Mouse (Mus musculus) embryonic facial prominence, embryonic 13.5 days (tissue): ENCODE data around the gene Ccdc86. TPM values are rescaled to one million over a fixed set of nuclear protein-coding genes. Genes with fewer than 3 reads are reported as not detected.

Experiments used
- ATAC-seq: fragments of 200-750 bp; cut with Nextera tagmentation; 2 replicates; pipeline ENCODE4 v1.8.0; 2017; ENCODE audit warnings: low read depth; ENCODE audit not compliant: insufficient number of reproducible peaks, insufficient read depth, low FRiP score, low TSS enrichment
- H3K27ac ChIP-seq: fragments of 300-500 bp; sonication (generic); 2 replicates; pipeline ENCODE4 v1.5.1; 2015; ENCODE audit warnings: moderate library complexity, mild to moderate bottlenecking, inconsistent platforms
- H3K27me3 ChIP-seq: fragments of 300-500 bp; sonication (generic); 2 replicates; pipeline ENCODE4 v1.6.1; 2015; ENCODE audit warnings: mild to moderate bottlenecking, inconsistent platforms
- H3K36me3 ChIP-seq: fragments of 300-500 bp; sonication (generic); 2 replicates; pipeline ENCODE4 v1.6.1; 2015; ENCODE audit warnings: mild to moderate bottlenecking, inconsistent platforms
- H3K4me1 ChIP-seq: fragments of 300-500 bp; sonication (generic); 2 replicates; pipeline ENCODE4 v1.6.1; 2015; ENCODE audit warnings: inconsistent platforms
- H3K4me2 ChIP-seq: fragments of 300-500 bp; sonication (generic); 2 replicates; pipeline ENCODE4 v1.6.1; 2015; ENCODE audit warnings: moderate library complexity, mild to moderate bottlenecking, inconsistent platforms
- H3K4me3 ChIP-seq: fragments of 300-500 bp; sonication (generic); 2 replicates; pipeline ENCODE4 v1.5.1; 2015; ENCODE audit warnings: mild to moderate bottlenecking, inconsistent platforms
- H3K9ac ChIP-seq: fragments of 300-500 bp; sonication (generic); 2 replicates; pipeline ENCODE4 v1.6.1; 2015; ENCODE audit warnings: mild to moderate bottlenecking, inconsistent platforms
- H3K9me3 ChIP-seq: fragments of 300-500 bp; sonication (generic); 2 replicates; pipeline ENCODE4 v1.6.1; 2016; ENCODE audit warnings: inconsistent platforms
- WGBS: fragments of 180-500 bp; shearing (Covaris S2); methylation state at CpG from one replicate; pipeline ENCODE4 v1.1.7; 2015; ENCODE audit warnings: mixed read lengths; 5-methylcytosine and 5-hydroxymethylcytosine counted together
- polyA plus RNA-seq: library from polyadenylated mRNA; unstranded; fragments of >200 nt; fragmentation: Nextera tagmentation; extraction: Ambion mirVana; gene quantifications from 2 replicates; pipeline ENCODE4 v1.2.1, GENCODE M21; 2015

The Ccdc86 gene
- polyA plus RNA-seq, 1 experiment from 2014 or later, result 31.6 TPM

GRCm38 (mm10) chr19:10947219-10947618 lies 1.8 kb downstream of the Ccdc86 start:
- H3K4me1 ChIP-seq, result peaks cover 34% of the 10 kb centered on the region
- peaks cover 39% of the 10 kb centered on the region for H3K36me3 ChIP-seq
- H3K9me3 ChIP-seq, result no peaks in the 10 kb centered on the region
- H3K27me3 ChIP-seq, result no peaks in the 10 kb centered on the region
- H3K4me3 ChIP-seq, result peak overlapping the region; percentile 69
- 85% methylated on average over 5 of the region's 5 CpGs for WGBS
- no peak overlapping the region for H3K27ac ChIP-seq
- peak overlapping the region; percentile 100 for H3K4me2 ChIP-seq
- ATAC-seq, result no peak
- peak overlapping the region; percentile 91 for H3K9ac ChIP-seq

- no peak overlapping the region for H3K27ac ChIP-seq
- H3K9me3 ChIP-seq, result no peaks in the 10 kb centered on the region
- peaks cover 29% of the 10 kb centered on the region for H3K4me1 ChIP-seq
- H3K27me3 ChIP-seq, result no peaks in the 10 kb centered on the region
- peaks cover 44% of the 10 kb centered on the region for H3K36me3 ChIP-seq
- H3K4me2 ChIP-seq, result peak overlapping the region; percentile 100
- peak overlapping the region; percentile 91; the same call in 1 of the 2 replicates for H3K9ac ChIP-seq
- ATAC-seq, result no peak
- WGBS, result 88% methylated on average over 3 of the region's 3 CpGs
- H3K4me3 ChIP-seq, result peak overlapping the region; percentile 69; the same call in 1 of the 2 replicates
Measured at GRCm38 (mm10) chr19:10946506-10946905, 2.6 kb downstream of the Ccdc86 start.

- no peak overlapping the region for H3K27ac ChIP-seq
- 82% methylated on average over 3 of the region's 3 CpGs for WGBS
- ATAC-seq, result no peak
- H3K9me3 ChIP-seq, result no peaks in the 10 kb centered on the region
- peaks cover 44% of the 10 kb centered on the region for H3K36me3 ChIP-seq
- no peak overlapping the region for H3K4me2 ChIP-seq
- H3K4me3 ChIP-seq, result no peak overlapping the region
- H3K27me3 ChIP-seq, result no peaks in the 10 kb centered on the region
- peaks cover 32% of the 10 kb centered on the region for H3K4me1 ChIP-seq
- no peak overlapping the region for H3K9ac ChIP-seq
Measured at GRCm38 (mm10) chr19:10943955-10944354, 5.1 kb downstream of the Ccdc86 start.

GRCm38 (mm10) chr19:10940801-10941457 lies 8.1 kb downstream of the Ccdc86 start:
- Histone ChIP-seq H3K9ac (peak overlapping the region; percentile 74), H3K4me1 (peaks cover 9% of the 10 kb centered on the region; the same call in 1 of the 2 replicates), H3K36me3 (peaks cover 38% of the 10 kb centered on the region), H3K9me3 (no peaks in the 10 kb centered on the region), H3K27me3 (no peaks in the 10 kb centered on the region), H3K27ac (no peak overlapping the region), H3K4me3 (peak overlapping the region; percentile 47), H3K4me2 (peak overlapping the region; percentile 92)
- ATAC-seq, result peak; percentile 68
- WGBS, result 2% methylated on average over 40 of the region's 40 CpGs

GRCm38 (mm10) chr19:10940097-10940800 lies 8.8 kb downstream of the Ccdc86 start:
- peak; percentile 75 for ATAC-seq
- H3K27me3 ChIP-seq, result no peaks in the 10 kb centered on the region
- peak overlapping the region; percentile 47 for H3K4me3 ChIP-seq
- peak overlapping the region; percentile 74 for H3K9ac ChIP-seq
- no peak overlapping the region for H3K27ac ChIP-seq
- H3K9me3 ChIP-seq, result no peaks in the 10 kb centered on the region
- peaks cover 9% of the 10 kb centered on the region; the same call in 1 of the 2 replicates for H3K4me1 ChIP-seq
- WGBS, result 17% methylated on average over 37 of the region's 37 CpGs
- peak overlapping the region; percentile 92 for H3K4me2 ChIP-seq
- H3K36me3 ChIP-seq, result peaks cover 36% of the 10 kb centered on the region

GRCm38 (mm10) chr19:10938771-10939170 lies 10.3 kb downstream of the Ccdc86 start:
- H3K9ac ChIP-seq, result no peak overlapping the region
- H3K4me2 ChIP-seq, result no peak overlapping the region
- H3K4me1 ChIP-seq, result peaks cover 9% of the 10 kb centered on the region; the same call in 1 of the 2 replicates
- H3K36me3 ChIP-seq, result peaks cover 21% of the 10 kb centered on the region
- H3K27me3 ChIP-seq, result no peaks in the 10 kb centered on the region
- no peak overlapping the region for H3K4me3 ChIP-seq
- no peak for ATAC-seq
- WGBS, result 56% methylated on average over 3 of the region's 3 CpGs
- no peak overlapping the region for H3K27ac ChIP-seq
- H3K9me3 ChIP-seq, result no peaks in the 10 kb centered on the region

GRCm38 (mm10) chr19:10937110-10937563 lies 11.9 kb downstream of the Ccdc86 start, which contains the start of gene Ptgdr2:
Gene Ptgdr2 (plus strand): TSS chr19:10937160.
- Histone ChIP-seq H3K36me3 (peaks cover 5% of the 10 kb centered on the region), H3K27ac (no peak within 1 kb of the TSS)
- 51% methylated on average over 5 of the region's 5 CpGs for WGBS

GRCm38 (mm10) chr19:10936077-10936476 lies 13.0 kb downstream of the Ccdc86 start:
- Histone ChIP-seq H3K4me2 (no peak overlapping the region), H3K9me3 (no peaks in the 10 kb centered on the region), H3K9ac (no peak overlapping the region), H3K27ac (no peak overlapping the region), H3K27me3 (no peaks in the 10 kb centered on the region), H3K4me3 (no peak overlapping the region), H3K36me3 (no peaks in the 10 kb centered on the region), H3K4me1 (peaks cover 7% of the 10 kb centered on the region; the same call in 1 of the 2 replicates)
- WGBS, result 79% methylated on average over 5 of the region's 5 CpGs
- no peak for ATAC-seq

More at GRCm38 (mm10) chr19:10937110-10937563, 11.9 kb downstream of the Ccdc86 start, which contains the start of gene Ptgdr2:
- H3K4me2 ChIP-seq, result no peak within 1 kb of the TSS
- H3K9me3 ChIP-seq, result no peaks in the 10 kb centered on the region
- no peak within 1 kb of the TSS for H3K4me3 ChIP-seq
- peaks cover 9% of the 10 kb centered on the region; the same call in 1 of the 2 replicates for H3K4me1 ChIP-seq
- no peaks in the 10 kb centered on the region for H3K27me3 ChIP-seq
- no peak for ATAC-seq
- H3K9ac ChIP-seq, result no peak within 1 kb of the TSS

- no peaks in the 10 kb centered on the region for H3K27me3 ChIP-seq
- H3K9me3 ChIP-seq, result no peaks in the 10 kb centered on the region
- H3K4me3 ChIP-seq, result no peak overlapping the region
- no peak overlapping the region for H3K9ac ChIP-seq
- no peaks in the 10 kb centered on the region for H3K36me3 ChIP-seq
- 34% methylated on average over 5 of the region's 5 CpGs for WGBS
- no peak overlapping the region for H3K27ac ChIP-seq
- ATAC-seq, result no peak
- no peaks in the 10 kb centered on the region for H3K4me1 ChIP-seq
- no peak overlapping the region for H3K4me2 ChIP-seq
Measured at GRCm38 (mm10) chr19:10935029-10935428, 14.0 kb downstream of the Ccdc86 start.

- Histone ChIP-seq H3K9ac (no peak overlapping the region), H3K4me1 (no peaks in the 10 kb centered on the region), H3K27me3 (no peaks in the 10 kb centered on the region), H3K27ac (no peak overlapping the region), H3K36me3 (no peaks in the 10 kb centered on the region), H3K9me3 (no peaks in the 10 kb centered on the region), H3K4me2 (no peak overlapping the region), H3K4me3 (no peak overlapping the region)
- WGBS, result 80% methylated on average over 2 of the region's 2 CpGs
- no peak for ATAC-seq
Measured at GRCm38 (mm10) chr19:10930641-10931040, 18.4 kb downstream of the Ccdc86 start.

GRCm38 (mm10) chr19:10926666-10927065 lies 22.4 kb downstream of the Ccdc86 start:
- no peaks in the 10 kb centered on the region for H3K4me1 ChIP-seq
- ATAC-seq, result no peak

More at GRCm38 (mm10) chr19:10926666-10927065, 22.4 kb downstream of the Ccdc86 start:
- Histone ChIP-seq H3K4me3 (no peak overlapping the region), H3K27me3 (no peaks in the 10 kb centered on the region), H3K27ac (no peak overlapping the region), H3K9ac (no peak overlapping the region), H3K4me2 (no peak overlapping the region), H3K36me3 (no peaks in the 10 kb centered on the region), H3K9me3 (no peaks in the 10 kb centered on the region)
- WGBS, result 51% methylated on average over 4 of the region's 4 CpGs
